Mouse (Mus musculus): ENCODE data around the gene Dapk1. TPM values are rescaled to one million over a fixed set of nuclear protein-coding genes. Genes with fewer than 3 reads are reported as not detected.

Dapk1 gene
- polyA plus RNA-seq, 1 experiment = 7.4 TPM

GRCm38 (mm10) chr13:60614154-60614553, 12.4 kb downstream of the Dapk1 start:
- H3K27me3 ChIP-seq (replicated peaks) = no peaks in the 10 kb centered on the region
- TF ChIP-seq GATA1 (IDR thresholded peaks at IDR 0.05; ENCODE audit: borderline replicate concordance, low read length) = no peak
- TF ChIP-seq FLI1 (IDR thresholded peaks at IDR 0.05; ENCODE audit: low read length) = no peak
- peaks cover 46% of the 10 kb centered on the region for H3K36me3 ChIP-seq (replicated peaks; ENCODE audit: low read length)
- no peaks in the 10 kb centered on the region for H3K9me3 ChIP-seq
- H3K4me1 ChIP-seq = peaks cover 52% of the 10 kb centered on the region
- H3K4me3 ChIP-seq (replicated peaks) = no peak overlapping the region

- Histone ChIP-seq H3K4me1 (peaks cover 59% of the 10 kb centered on the region), H3K4me3 (replicated peaks) (no peak overlapping the region), H3K36me3 (replicated peaks; ENCODE audit: low read length) (peaks cover 44% of the 10 kb centered on the region), H3K27me3 (replicated peaks) (no peaks in the 10 kb centered on the region), H3K9me3 (no peaks in the 10 kb centered on the region)
- no peak for TF ChIP-seq GATA1 (IDR thresholded peaks at IDR 0.05; ENCODE audit: borderline replicate concordance, low read length)
- no peak for TF ChIP-seq FLI1 (IDR thresholded peaks at IDR 0.05; ENCODE audit: low read length)
These were observed 13.4 kb downstream of the Dapk1 start for GRCm38 (mm10) chr13:60615057-60615650.

- peaks cover 61% of the 10 kb centered on the region for H3K4me1 ChIP-seq
- no peaks in the 10 kb centered on the region for H3K27me3 ChIP-seq (replicated peaks)
- H3K36me3 ChIP-seq (replicated peaks; ENCODE audit: low read length) = peaks cover 39% of the 10 kb centered on the region
- no peaks in the 10 kb centered on the region for H3K9me3 ChIP-seq
- no peak for TF ChIP-seq FLI1 (IDR thresholded peaks at IDR 0.05; ENCODE audit: low read length)
- TF ChIP-seq GATA1 (IDR thresholded peaks at IDR 0.05; ENCODE audit: borderline replicate concordance, low read length) = no peak
- no peak overlapping the region for H3K4me3 ChIP-seq (replicated peaks)
These were observed 14.3 kb downstream of the Dapk1 start for GRCm38 (mm10) chr13:60616036-60616435.

DNA sequence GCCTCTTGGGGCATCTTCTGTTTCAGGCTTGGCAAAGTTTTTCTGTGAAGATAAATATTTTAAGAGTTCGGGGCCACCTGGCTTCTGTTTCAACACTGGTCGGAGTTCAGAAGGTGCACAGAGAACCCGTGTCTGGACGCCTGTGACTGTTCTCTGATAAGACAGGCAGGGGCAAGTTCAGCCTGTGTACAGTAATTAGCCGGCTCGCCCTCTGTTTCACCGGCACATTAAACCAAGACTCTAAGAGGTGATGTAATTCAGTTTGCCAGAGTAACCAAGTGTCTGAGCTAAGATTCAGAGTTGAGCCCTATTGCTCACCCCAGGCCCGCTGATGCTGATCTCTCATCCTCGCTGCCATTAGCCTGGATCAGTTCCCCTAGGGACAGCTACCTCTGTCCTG, 16.5 kb downstream of the Dapk1 start:
- TF ChIP-seq FLI1 (IDR thresholded peaks at IDR 0.05; ENCODE audit: low read length) (no peak), GATA1 (IDR thresholded peaks at IDR 0.05; ENCODE audit: borderline replicate concordance, low read length) (no peak)
- no peaks in the 10 kb centered on the region for H3K27me3 ChIP-seq (replicated peaks)
- peaks cover 45% of the 10 kb centered on the region for H3K4me1 ChIP-seq
- H3K36me3 ChIP-seq (replicated peaks; ENCODE audit: low read length) = peaks cover 43% of the 10 kb centered on the region
- no peaks in the 10 kb centered on the region for H3K9me3 ChIP-seq
- no peak overlapping the region for H3K4me3 ChIP-seq (replicated peaks)

DNA sequence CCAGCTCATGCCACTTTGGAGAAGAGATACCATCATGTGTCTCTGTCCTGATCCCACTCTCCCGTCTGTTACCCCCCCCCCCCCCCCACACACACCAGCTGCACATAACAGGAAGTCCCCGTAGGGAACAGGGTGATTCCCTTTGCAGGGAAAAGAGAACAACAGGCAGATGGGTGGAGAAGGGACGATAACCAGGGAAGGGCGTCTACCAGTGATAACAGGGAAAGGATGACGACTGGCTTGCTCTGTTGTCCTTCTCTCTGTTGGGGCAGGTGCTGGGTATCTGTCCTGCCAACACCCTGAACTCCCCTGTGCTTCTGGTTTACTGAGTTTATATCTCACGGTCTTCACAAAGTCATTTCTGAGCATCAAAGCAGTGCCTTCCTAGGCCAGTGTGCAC, 18.0 kb downstream of the Dapk1 start:
- peaks cover 36% of the 10 kb centered on the region for H3K4me1 ChIP-seq
- no peaks in the 10 kb centered on the region for H3K27me3 ChIP-seq (replicated peaks)
- 0 out of 2 replicates have a peak, but pooled peaks cover 5% of the 10 kb centered on the region for H3K9me3 ChIP-seq
- H3K4me3 ChIP-seq (replicated peaks) = peak overlapping the region; percentile 56
- TF ChIP-seq FLI1 (IDR thresholded peaks at IDR 0.05; ENCODE audit: low read length) (no peak), GATA1 (IDR thresholded peaks at IDR 0.05; ENCODE audit: borderline replicate concordance, low read length) (no peak)
- peaks cover 36% of the 10 kb centered on the region for H3K36me3 ChIP-seq (replicated peaks; ENCODE audit: low read length)

DNA sequence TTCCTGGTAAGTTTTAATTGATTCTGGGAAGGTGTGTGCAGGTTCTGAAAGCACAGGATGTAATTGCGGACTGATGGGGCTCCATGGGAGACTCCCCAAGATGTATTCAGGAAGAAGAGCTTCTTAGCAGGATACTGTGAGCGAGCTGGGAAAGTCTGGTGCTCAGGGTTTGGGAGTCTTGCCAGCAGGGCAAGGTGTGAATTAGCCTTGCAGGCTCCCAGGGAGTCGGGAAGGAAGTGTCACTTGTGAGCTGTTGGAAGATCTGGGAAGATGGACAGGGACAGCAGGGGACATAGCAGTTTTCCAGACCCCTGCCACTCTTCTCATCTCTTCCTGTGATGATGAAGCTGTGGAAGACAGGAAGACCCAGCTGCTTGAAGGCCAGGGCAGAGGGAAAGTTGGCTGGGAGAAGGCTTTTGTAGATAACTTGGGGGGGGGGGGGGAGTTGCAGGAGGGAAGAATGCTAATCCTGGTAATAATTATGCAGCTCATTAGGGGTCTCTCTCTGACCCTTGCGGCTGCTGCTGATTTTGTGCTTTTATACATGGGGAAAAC, 19.7 kb downstream of the Dapk1 start:
- H3K27me3 ChIP-seq (replicated peaks) = no peaks in the 10 kb centered on the region
- H3K9me3 ChIP-seq = peaks cover 11% of the 10 kb centered on the region
- H3K4me3 ChIP-seq (replicated peaks) = no peak overlapping the region
- H3K36me3 ChIP-seq (replicated peaks; ENCODE audit: low read length) = peaks cover 30% of the 10 kb centered on the region
- TF ChIP-seq FLI1 (IDR thresholded peaks at IDR 0.05; ENCODE audit: low read length) = no peak
- no peak for TF ChIP-seq GATA1 (IDR thresholded peaks at IDR 0.05; ENCODE audit: borderline replicate concordance, low read length)
- H3K4me1 ChIP-seq = peaks cover 33% of the 10 kb centered on the region

GRCm38 (mm10) chr13:60625581-60625980, 23.8 kb downstream of the Dapk1 start:
- H3K4me3 ChIP-seq (replicated peaks) = no peak overlapping the region
- H3K9me3 ChIP-seq = peaks cover 11% of the 10 kb centered on the region
- TF ChIP-seq GATA1 (IDR thresholded peaks at IDR 0.05; ENCODE audit: borderline replicate concordance, low read length) (no peak), FLI1 (IDR thresholded peaks at IDR 0.05; ENCODE audit: low read length) (no peak)
- H3K4me1 ChIP-seq = peaks cover 25% of the 10 kb centered on the region
- peaks cover 14% of the 10 kb centered on the region for H3K36me3 ChIP-seq (replicated peaks; ENCODE audit: low read length)
- no peaks in the 10 kb centered on the region for H3K27me3 ChIP-seq (replicated peaks)

GRCm38 (mm10) chr13:60627843-60628656, 26.3 kb downstream of the Dapk1 start:
- Histone ChIP-seq H3K4me3 (replicated peaks) (no peak overlapping the region), H3K9me3 (peaks cover 11% of the 10 kb centered on the region), H3K36me3 (replicated peaks; ENCODE audit: low read length) (peaks cover 3% of the 10 kb centered on the region), H3K27me3 (replicated peaks) (no peaks in the 10 kb centered on the region), H3K4me1 (peaks cover 14% of the 10 kb centered on the region)
- TF ChIP-seq FLI1 (IDR thresholded peaks at IDR 0.05; ENCODE audit: low read length) (no peak), GATA1 (IDR thresholded peaks at IDR 0.05; ENCODE audit: borderline replicate concordance, low read length) (no peak)

DNA sequence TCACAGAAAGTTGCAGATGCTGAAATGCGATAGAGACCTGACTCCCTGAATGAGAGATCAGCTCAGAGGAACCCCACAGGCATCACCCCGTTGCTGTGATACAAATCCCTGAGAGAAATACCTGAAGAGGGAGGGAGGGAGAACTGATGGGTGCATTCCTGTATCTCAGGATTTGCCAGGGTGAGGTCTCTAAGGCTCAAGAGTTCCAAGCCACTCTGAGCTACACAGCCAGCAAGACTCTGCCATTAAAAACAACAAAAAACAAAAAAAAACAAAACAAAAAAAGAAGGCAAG, 26.9 kb downstream of the Dapk1 start:
- TF ChIP-seq FLI1 (IDR thresholded peaks at IDR 0.05; ENCODE audit: low read length) (no peak), GATA1 (IDR thresholded peaks at IDR 0.05; ENCODE audit: borderline replicate concordance, low read length) (no peak)
- peaks cover 11% of the 10 kb centered on the region for H3K9me3 ChIP-seq
- H3K4me1 ChIP-seq = peaks cover 19% of the 10 kb centered on the region

DNA sequence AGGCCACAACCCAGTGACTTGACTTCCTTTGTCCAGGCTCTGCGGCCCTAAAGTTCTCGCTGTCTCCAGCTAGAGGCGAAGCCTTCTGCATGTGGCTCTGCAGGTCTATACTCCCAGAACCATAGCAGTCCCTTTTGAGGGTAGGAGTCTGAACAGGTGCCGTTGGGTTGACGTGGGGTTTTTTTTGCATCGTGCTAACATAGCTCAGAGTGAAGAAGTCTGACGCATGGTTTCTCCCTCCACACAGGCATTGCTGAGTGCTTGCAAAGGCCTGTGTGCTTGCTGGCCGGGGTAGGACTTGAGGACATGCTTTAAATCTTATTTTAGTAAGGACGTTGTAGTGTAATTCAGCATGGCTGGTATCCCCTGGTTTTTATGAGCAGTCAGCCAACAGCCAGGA, 27.7 kb downstream of the Dapk1 start:
- no peak overlapping the region for H3K4me3 ChIP-seq (replicated peaks)
- TF ChIP-seq FLI1 (IDR thresholded peaks at IDR 0.05; ENCODE audit: low read length) (no peak), GATA1 (IDR thresholded peaks at IDR 0.05; ENCODE audit: borderline replicate concordance, low read length) (no peak)
- H3K27me3 ChIP-seq (replicated peaks) = no peaks in the 10 kb centered on the region
- peaks cover 6% of the 10 kb centered on the region for H3K9me3 ChIP-seq
- H3K36me3 ChIP-seq (replicated peaks; ENCODE audit: low read length) = peaks cover 3% of the 10 kb centered on the region
- H3K4me1 ChIP-seq = peaks cover 28% of the 10 kb centered on the region

More for the DNA sequence above, 26.9 kb downstream of the Dapk1 start:
- Histone ChIP-seq H3K36me3 (replicated peaks; ENCODE audit: low read length) (peaks cover 3% of the 10 kb centered on the region), H3K27me3 (replicated peaks) (no peaks in the 10 kb centered on the region), H3K4me3 (replicated peaks) (no peak overlapping the region)
